Mouse (Mus musculus): ENCODE results near the gene Masp1. TPM values are rescaled to one million over a fixed set of nuclear protein-coding genes. Genes with fewer than 3 reads are reported as not detected.
A peak's percentile ranks its signal among the peaks of the same experiment; 100 is the strongest.

Masp1 gene
- polyA plus RNA-seq, 2 experiments = 12.4 to 14.2 TPM

DNA sequence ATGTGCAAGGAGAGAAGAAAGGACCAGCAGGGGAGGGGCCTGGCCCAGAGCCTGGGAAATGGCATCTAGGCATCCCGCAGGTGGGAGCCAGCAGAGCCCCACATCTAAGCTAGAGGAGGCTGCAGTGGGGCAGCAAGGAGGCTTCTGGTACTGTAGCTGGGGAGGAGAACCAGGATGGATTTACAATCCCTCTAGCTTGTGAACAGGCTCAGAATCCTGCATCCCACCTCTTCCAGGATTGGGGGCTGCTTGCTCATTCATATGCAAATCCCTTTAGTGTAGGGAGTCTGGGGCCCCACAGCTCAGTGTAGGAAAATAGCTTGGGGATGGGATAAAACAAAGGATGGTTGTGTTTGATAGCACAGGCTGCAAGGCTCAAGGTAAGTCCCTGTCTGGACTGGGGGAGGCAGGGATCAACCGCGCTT is 16.3 kb downstream of the Masp1 start:
- H3K9ac ChIP-seq (replicated peaks) = no peak overlapping the region
- no peaks in the 10 kb centered on the region for H3K9me3 ChIP-seq (ENCODE audit: control insufficient read depth, low read length)
- no peaks in the 10 kb centered on the region for H3K36me3 ChIP-seq (replicated peaks; ENCODE audit: control insufficient read depth, insufficient read depth, low read depth)
- no peak overlapping the region for H3K4me2 ChIP-seq (ENCODE audit: low read depth)
- TF ChIP-seq EP300 (IDR thresholded peaks at IDR 0.05; ENCODE audit: low read depth) (no peak), CTCF (IDR thresholded peaks at IDR 0.05; ENCODE audit: low read depth) (no peak)
- no peak overlapping the region for H3K4me3 ChIP-seq (ENCODE audit: insufficient read depth in 1 of 2, low read depth in 2 of 2, low read length in 2 of 2)
- 55% methylated on average over 3 of the region's 3 CpGs for WGBS (ENCODE audit: insufficient replicate concordance)
- DNase-seq (ENCODE audit: low read depth in 3 of 3, low spot score in 3 of 3) (no peak), ATAC-seq (ENCODE audit: insufficient read depth) (no peak)
- peaks cover 22 to 35% of the 10 kb centered on the region in 2 experiments for H3K4me1 ChIP-seq (replicated peaks; ENCODE audit: control insufficient read depth in 2 of 2, insufficient read depth in 2 of 2, low read length in 1 of 2)
- no peaks in the 10 kb centered on the region for H3K27me3 ChIP-seq (ENCODE audit: control insufficient read depth, insufficient read depth, low read length)
- H3K27ac ChIP-seq = no peak overlapping the region

DNA sequence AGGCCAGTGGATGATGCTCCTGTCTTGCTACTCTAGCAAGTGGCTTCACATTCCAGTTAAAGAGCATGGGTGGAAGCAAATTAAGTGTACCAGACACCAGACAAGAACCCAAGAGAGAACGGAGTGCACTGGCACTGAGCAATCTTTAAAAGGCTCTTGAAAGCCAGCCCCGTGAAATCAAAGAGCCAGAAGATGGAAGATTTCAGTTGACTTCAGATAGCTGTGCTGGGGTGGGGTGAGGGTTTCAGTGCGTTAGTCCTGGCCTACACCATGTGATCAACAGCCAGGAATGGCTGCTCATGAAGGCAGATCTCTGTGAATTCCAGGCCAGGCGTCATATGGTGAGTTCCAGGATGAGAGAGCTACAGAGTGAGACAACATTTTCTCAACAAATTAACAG is 17.3 kb downstream of the Masp1 start:
- H3K27me3 ChIP-seq (ENCODE audit: control insufficient read depth, insufficient read depth, low read length) = no peaks in the 10 kb centered on the region
- H3K9ac ChIP-seq (replicated peaks) = no peak overlapping the region
- no peak overlapping the region for H3K4me3 ChIP-seq (ENCODE audit: insufficient read depth in 1 of 2, low read depth in 2 of 2, low read length in 2 of 2)
- DNase-seq (ENCODE audit: low read depth in 3 of 3, low spot score in 3 of 3) (no peak), ATAC-seq (ENCODE audit: insufficient read depth) (no peak)
- H3K27ac ChIP-seq = no peak overlapping the region
- WGBS (ENCODE audit: insufficient replicate concordance) = 45% methylated on average over 4 of the region's 4 CpGs
- no peaks in the 10 kb centered on the region for H3K36me3 ChIP-seq (replicated peaks; ENCODE audit: control insufficient read depth, insufficient read depth, low read depth)
- H3K9me3 ChIP-seq (ENCODE audit: control insufficient read depth, low read length) = no peaks in the 10 kb centered on the region
- H3K4me1 ChIP-seq (replicated peaks; ENCODE audit: control insufficient read depth in 2 of 2, insufficient read depth in 2 of 2, low read length in 1 of 2) = peaks cover 30 to 44% of the 10 kb centered on the region in 2 experiments
- no peak overlapping the region for H3K4me2 ChIP-seq (ENCODE audit: low read depth)
- TF ChIP-seq CTCF (IDR thresholded peaks at IDR 0.05; ENCODE audit: low read depth) (no peak), EP300 (IDR thresholded peaks at IDR 0.05; ENCODE audit: low read depth) (no peak)

DNA sequence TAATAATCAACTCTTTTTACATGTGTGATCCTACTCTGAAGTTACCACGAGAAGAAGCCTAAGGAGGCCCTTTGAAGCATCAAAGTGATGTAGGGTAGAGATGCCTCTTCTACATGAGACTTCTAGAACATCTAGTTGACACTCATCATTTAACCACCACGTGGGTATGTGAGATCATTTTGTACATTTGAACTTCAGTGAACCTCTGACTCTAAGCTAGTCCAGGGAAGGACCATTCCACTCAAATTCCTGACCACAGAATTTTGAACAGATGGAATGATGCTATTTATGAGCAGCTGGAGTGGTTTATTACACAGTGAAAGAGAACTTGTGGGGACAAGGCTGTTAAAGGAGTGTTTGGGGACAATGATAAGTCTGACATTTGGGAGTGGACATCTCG is 18.1 kb downstream of the Masp1 start:
- Histone ChIP-seq H3K9me3 (ENCODE audit: control insufficient read depth, low read length) (no peaks in the 10 kb centered on the region), H3K27me3 (ENCODE audit: control insufficient read depth, insufficient read depth, low read length) (no peaks in the 10 kb centered on the region), H3K4me2 (ENCODE audit: low read depth) (no peak overlapping the region), H3K27ac (no peak overlapping the region), H3K4me1 (replicated peaks; ENCODE audit: control insufficient read depth in 2 of 2, insufficient read depth in 2 of 2, low read length in 1 of 2) (peaks cover 35 to 48% of the 10 kb centered on the region in 2 experiments), H3K4me3 (ENCODE audit: insufficient read depth in 1 of 2, low read depth in 2 of 2, low read length in 2 of 2) (no peak overlapping the region), H3K36me3 (replicated peaks; ENCODE audit: control insufficient read depth, insufficient read depth, low read depth) (no peaks in the 10 kb centered on the region), H3K9ac (replicated peaks) (no peak overlapping the region)
- TF ChIP-seq EP300 (IDR thresholded peaks at IDR 0.05; ENCODE audit: low read depth) = no peak
- no peak for TF ChIP-seq CTCF (IDR thresholded peaks at IDR 0.05; ENCODE audit: low read depth)
- WGBS (ENCODE audit: insufficient replicate concordance) = 48% methylated on average over 3 of the region's 3 CpGs
- ATAC-seq (ENCODE audit: insufficient read depth) (no peak), DNase-seq (ENCODE audit: low read depth in 3 of 3, low spot score in 3 of 3) (no peak)

DNA sequence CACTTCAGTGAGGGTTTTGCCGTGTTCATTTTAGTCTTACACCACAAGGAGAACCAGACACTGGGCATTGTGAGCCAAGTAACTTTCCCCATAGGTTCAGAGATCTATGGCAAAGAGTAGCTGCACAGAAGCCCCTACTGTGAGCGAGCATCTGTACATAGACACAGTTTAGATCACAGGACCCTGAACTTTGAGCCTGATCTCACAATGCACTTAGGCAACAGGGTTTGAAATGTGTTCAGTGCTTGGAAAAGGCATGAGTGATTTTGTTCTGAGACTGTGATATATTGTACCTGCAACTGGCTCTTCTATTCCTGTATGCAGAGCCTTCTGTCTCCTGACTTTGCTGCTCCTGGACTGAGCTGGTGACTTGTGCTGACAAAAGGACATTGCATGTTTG is 19.3 kb downstream of the Masp1 start:
- peak; percentile 27; the same call in 1 of the 2 replicates for ATAC-seq (ENCODE audit: insufficient read depth)
- TF ChIP-seq EP300 (IDR thresholded peaks at IDR 0.05; ENCODE audit: low read depth) = no peak
- no peak for TF ChIP-seq CTCF (IDR thresholded peaks at IDR 0.05; ENCODE audit: low read depth)
- peaks cover 35 to 56% of the 10 kb centered on the region in 2 experiments for H3K4me1 ChIP-seq (replicated peaks; ENCODE audit: control insufficient read depth in 2 of 2, insufficient read depth in 2 of 2, low read length in 1 of 2)
- DNase-seq (ENCODE audit: low read depth in 3 of 3, low spot score in 3 of 3) = no peak
- WGBS (ENCODE audit: insufficient replicate concordance) = 44% methylated on average over 2 of the region's 2 CpGs
- H3K9me3 ChIP-seq (ENCODE audit: control insufficient read depth, low read length) = no peaks in the 10 kb centered on the region
- H3K9ac ChIP-seq (replicated peaks) = no peak overlapping the region
- H3K4me2 ChIP-seq (ENCODE audit: low read depth) = peak overlapping the region; percentile 31
- H3K36me3 ChIP-seq (replicated peaks; ENCODE audit: control insufficient read depth, insufficient read depth, low read depth) = no peaks in the 10 kb centered on the region
- no peaks in the 10 kb centered on the region for H3K27me3 ChIP-seq (ENCODE audit: control insufficient read depth, insufficient read depth, low read length)
- H3K4me3 ChIP-seq (ENCODE audit: insufficient read depth in 1 of 2, low read depth in 2 of 2, low read length in 2 of 2) = no peak overlapping the region
- peak overlapping the region; percentile 57 for H3K27ac ChIP-seq

DNA sequence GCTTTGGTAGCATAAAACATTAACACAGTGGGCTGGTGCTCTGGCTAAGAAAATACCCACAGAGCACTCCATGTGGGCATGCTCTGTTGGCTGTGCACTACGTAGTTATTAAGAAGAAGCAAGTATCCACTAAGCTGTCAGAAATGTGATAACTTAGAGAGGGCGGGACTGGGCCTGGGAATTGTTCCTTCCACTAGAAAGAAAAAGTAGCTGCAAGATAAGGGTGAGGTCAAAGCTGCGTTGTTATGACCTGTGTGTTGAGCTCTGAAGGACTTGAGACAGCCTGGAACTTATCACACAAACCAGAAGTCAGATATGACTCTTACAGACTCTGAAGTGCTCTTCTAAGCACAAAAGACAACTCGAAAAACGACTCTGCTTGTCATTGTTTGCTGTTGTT is 20.1 kb downstream of the Masp1 start:
- peak; percentile 77 for ATAC-seq (ENCODE audit: insufficient read depth)
- H3K4me1 ChIP-seq (replicated peaks; ENCODE audit: control insufficient read depth in 2 of 2, insufficient read depth in 2 of 2, low read length in 1 of 2) = peaks cover 35 to 57% of the 10 kb centered on the region in 2 experiments
- H3K27ac ChIP-seq = no peak overlapping the region
- 9% methylated on average over 5 of the region's 5 CpGs for WGBS (ENCODE audit: insufficient replicate concordance)
- H3K9ac ChIP-seq (replicated peaks) = no peak overlapping the region
- peak in 2 of 3 experiments; percentile 39 to 45 for DNase-seq (ENCODE audit: low read depth in 3 of 3, low spot score in 3 of 3)
- no peaks in the 10 kb centered on the region for H3K36me3 ChIP-seq (replicated peaks; ENCODE audit: control insufficient read depth, insufficient read depth, low read depth)
- no peak overlapping the region for H3K4me3 ChIP-seq (ENCODE audit: insufficient read depth in 1 of 2, low read depth in 2 of 2, low read length in 2 of 2)
- no peaks in the 10 kb centered on the region for H3K9me3 ChIP-seq (ENCODE audit: control insufficient read depth, low read length)
- H3K4me2 ChIP-seq (ENCODE audit: low read depth) = peak overlapping the region; percentile 31
- TF ChIP-seq CTCF (IDR thresholded peaks at IDR 0.05; ENCODE audit: low read depth) = no peak
- TF ChIP-seq EP300 (IDR thresholded peaks at IDR 0.05; ENCODE audit: low read depth) = peak; percentile 28; the same call in 1 of the 2 replicates
- no peaks in the 10 kb centered on the region for H3K27me3 ChIP-seq (ENCODE audit: control insufficient read depth, insufficient read depth, low read length)
